Mouse (Mus musculus): ENCODE measurements around the gene Mansc4. TPM values are rescaled to one million over a fixed set of nuclear protein-coding genes. Genes with fewer than 3 reads are reported as not detected.
A peak's percentile ranks its signal among the peaks of the same experiment; 100 is the strongest.

Mansc4 gene
- 0.49 and 0.58 TPM in 2 replicates for polyA plus RNA-seq (2015; fragmentation: Nextera tagmentation; extraction: Ambion mirVana)

- Histone ChIP-seq H3K4me3 (peak within 1 kb of the TSS; percentile 26), H3K9me3 (replicated peaks) (no peaks in the 10 kb centered on the region), H3K4me2 (peak within 1 kb of the TSS; percentile 63), H3K27ac (no peak within 1 kb of the TSS), H3K27me3 (peaks cover 7% of the 10 kb centered on the region; the same call in 1 of the 2 replicates), H3K36me3 (ENCODE audit: poor library complexity, severe bottlenecking) (no peaks in the 10 kb centered on the region), H3K4me1 (peaks cover 17% of the 10 kb centered on the region), H3K9ac (peak within 1 kb of the TSS; percentile 63)
- 0 out of 2 replicates have a peak, but pooled peaks have one; percentile 14 for ATAC-seq
- WGBS = 13% methylated on average over 20 of the region's 20 CpGs
Measured at GRCm38 (mm10) chr6:147086594-147087225, at the start of gene Mansc4. Mansc4 (minus strand) TSS chr6:147087032.

- WGBS = 86% methylated on average over 10 of the region's 10 CpGs
- H3K4me3 ChIP-seq = no peak overlapping the region
- no peak overlapping the region for H3K27ac ChIP-seq
- no peak overlapping the region for H3K9ac ChIP-seq
- no peaks in the 10 kb centered on the region for H3K4me1 ChIP-seq
- ATAC-seq = no peak
- H3K27me3 ChIP-seq = no peaks in the 10 kb centered on the region
- no peaks in the 10 kb centered on the region for H3K36me3 ChIP-seq (ENCODE audit: poor library complexity, severe bottlenecking)
- no peak overlapping the region for H3K4me2 ChIP-seq
- H3K9me3 ChIP-seq (replicated peaks) = no peaks in the 10 kb centered on the region
Measured at GRCm38 (mm10) chr6:147127239-147127638, 40.4 kb upstream of the Mansc4 start.

- WGBS = 46% methylated on average over 6 of the region's 6 CpGs
- H3K4me2 ChIP-seq = no peak overlapping the region
- no peaks in the 10 kb centered on the region for H3K9me3 ChIP-seq (replicated peaks)
- no peaks in the 10 kb centered on the region for H3K27me3 ChIP-seq
- H3K4me3 ChIP-seq = no peak overlapping the region
- ATAC-seq = no peak
- no peaks in the 10 kb centered on the region for H3K4me1 ChIP-seq
- H3K9ac ChIP-seq = no peak overlapping the region
- no peaks in the 10 kb centered on the region for H3K36me3 ChIP-seq (ENCODE audit: poor library complexity, severe bottlenecking)
- no peak overlapping the region for H3K27ac ChIP-seq
Measured at GRCm38 (mm10) chr6:147121320-147121719, 34.5 kb upstream of the Mansc4 start.

GRCm38 (mm10) chr6:147118190-147118589 lies 31.4 kb upstream of the Mansc4 start:
- no peak overlapping the region for H3K4me3 ChIP-seq
- no peaks in the 10 kb centered on the region for H3K9me3 ChIP-seq (replicated peaks)
- no peak overlapping the region for H3K9ac ChIP-seq
- no peak overlapping the region for H3K27ac ChIP-seq
- H3K4me2 ChIP-seq = no peak overlapping the region
- no peak for ATAC-seq
- H3K36me3 ChIP-seq (ENCODE audit: poor library complexity, severe bottlenecking) = no peaks in the 10 kb centered on the region
- no peaks in the 10 kb centered on the region for H3K4me1 ChIP-seq
- 83% methylated on average over 3 of the region's 3 CpGs for WGBS
- H3K27me3 ChIP-seq = no peaks in the 10 kb centered on the region

GRCm38 (mm10) chr6:147117764-147118163 lies 30.9 kb upstream of the Mansc4 start:
- Histone ChIP-seq H3K4me1 (no peaks in the 10 kb centered on the region), H3K36me3 (ENCODE audit: poor library complexity, severe bottlenecking) (no peaks in the 10 kb centered on the region), H3K9me3 (replicated peaks) (no peaks in the 10 kb centered on the region), H3K4me3 (no peak overlapping the region), H3K4me2 (no peak overlapping the region), H3K27me3 (no peaks in the 10 kb centered on the region), H3K9ac (no peak overlapping the region), H3K27ac (no peak overlapping the region)
- ATAC-seq = no peak
- WGBS = 93% methylated on average over 7 of the region's 7 CpGs

GRCm38 (mm10) chr6:147116579-147116978 lies 29.7 kb upstream of the Mansc4 start:
- ATAC-seq = peak; percentile 78
- 0 out of 2 replicates have a peak, but pooled peaks cover 4% of the 10 kb centered on the region for H3K36me3 ChIP-seq (ENCODE audit: poor library complexity, severe bottlenecking)
- no peaks in the 10 kb centered on the region for H3K4me1 ChIP-seq
- H3K27ac ChIP-seq = no peak overlapping the region
- H3K27me3 ChIP-seq = no peaks in the 10 kb centered on the region
- no peak overlapping the region for H3K4me3 ChIP-seq
- no peak overlapping the region for H3K4me2 ChIP-seq
- 13% methylated on average over 10 of the region's 10 CpGs for WGBS
- H3K9ac ChIP-seq = no peak overlapping the region
- H3K9me3 ChIP-seq (replicated peaks) = no peaks in the 10 kb centered on the region

GRCm38 (mm10) chr6:147109283-147109682 lies 22.5 kb upstream of the Mansc4 start:
- Histone ChIP-seq H3K27ac (no peak overlapping the region), H3K9me3 (replicated peaks) (no peaks in the 10 kb centered on the region), H3K4me3 (no peak overlapping the region), H3K36me3 (ENCODE audit: poor library complexity, severe bottlenecking) (peaks cover 47% of the 10 kb centered on the region), H3K9ac (no peak overlapping the region), H3K4me2 (no peak overlapping the region), H3K4me1 (no peaks in the 10 kb centered on the region), H3K27me3 (no peaks in the 10 kb centered on the region)
- no peak for ATAC-seq
- WGBS = 83% methylated on average over 7 of the region's 7 CpGs

- no peak overlapping the region for H3K4me2 ChIP-seq
- no peak for ATAC-seq
- H3K27ac ChIP-seq = no peak overlapping the region
- peaks cover 62% of the 10 kb centered on the region for H3K36me3 ChIP-seq (ENCODE audit: poor library complexity, severe bottlenecking)
- H3K27me3 ChIP-seq = no peaks in the 10 kb centered on the region
- no peaks in the 10 kb centered on the region for H3K4me1 ChIP-seq
- no peak overlapping the region for H3K9ac ChIP-seq
- H3K4me3 ChIP-seq = no peak overlapping the region
- 96% methylated on average over 6 of the region's 6 CpGs for WGBS
- H3K9me3 ChIP-seq (replicated peaks) = no peaks in the 10 kb centered on the region
Measured at GRCm38 (mm10) chr6:147106716-147107115, 19.9 kb upstream of the Mansc4 start.

- no peaks in the 10 kb centered on the region for H3K4me1 ChIP-seq
- H3K36me3 ChIP-seq (ENCODE audit: poor library complexity, severe bottlenecking) = peaks cover 52% of the 10 kb centered on the region
- no peak overlapping the region for H3K4me2 ChIP-seq
- no peak overlapping the region for H3K4me3 ChIP-seq
- WGBS = 96% methylated on average over 1 of the region's 1 CpGs
- peak; percentile 67; the same call in 1 of the 2 replicates for ATAC-seq
- H3K9ac ChIP-seq = no peak overlapping the region
- H3K27me3 ChIP-seq = no peaks in the 10 kb centered on the region
- no peak overlapping the region for H3K27ac ChIP-seq
- no peaks in the 10 kb centered on the region for H3K9me3 ChIP-seq (replicated peaks)
Measured at GRCm38 (mm10) chr6:147105529-147105928, 18.7 kb upstream of the Mansc4 start.

GRCm38 (mm10) chr6:147102293-147102692 lies 15.5 kb upstream of the Mansc4 start:
- Histone ChIP-seq H3K4me2 (no peak overlapping the region), H3K4me1 (0 out of 2 replicates have a peak, but pooled peaks cover 2% of the 10 kb centered on the region), H3K9ac (no peak overlapping the region), H3K27ac (no peak overlapping the region), H3K9me3 (replicated peaks) (no peaks in the 10 kb centered on the region), H3K27me3 (no peaks in the 10 kb centered on the region), H3K4me3 (no peak overlapping the region), H3K36me3 (ENCODE audit: poor library complexity, severe bottlenecking) (peaks cover 27% of the 10 kb centered on the region)
- 91% methylated on average over 3 of the region's 3 CpGs for WGBS
- ATAC-seq = no peak

- peaks cover 4% of the 10 kb centered on the region for H3K4me1 ChIP-seq
- H3K27ac ChIP-seq = no peak overlapping the region
- peaks cover 28% of the 10 kb centered on the region for H3K36me3 ChIP-seq (ENCODE audit: poor library complexity, severe bottlenecking)
- H3K9me3 ChIP-seq (replicated peaks) = no peaks in the 10 kb centered on the region
- no peak for ATAC-seq
- no peak overlapping the region for H3K4me2 ChIP-seq
- H3K9ac ChIP-seq = no peak overlapping the region
- no peak overlapping the region for H3K4me3 ChIP-seq
- no peaks in the 10 kb centered on the region for H3K27me3 ChIP-seq
- WGBS = 88% methylated on average over 19 of the region's 19 CpGs
Measured at GRCm38 (mm10) chr6:147099458-147100277, 12.8 kb upstream of the Mansc4 start.

GRCm38 (mm10) chr6:147097346-147097929 lies 10.6 kb upstream of the Mansc4 start:
- Histone ChIP-seq H3K4me1 (peaks cover 19% of the 10 kb centered on the region), H3K9ac (no peak overlapping the region), H3K9me3 (replicated peaks) (no peaks in the 10 kb centered on the region), H3K27ac (no peak overlapping the region), H3K4me2 (no peak overlapping the region), H3K36me3 (ENCODE audit: poor library complexity, severe bottlenecking) (peaks cover 14% of the 10 kb centered on the region; the same call in 1 of the 2 replicates), H3K4me3 (no peak overlapping the region), H3K27me3 (no peaks in the 10 kb centered on the region)
- WGBS = 55% methylated on average over 8 of the region's 8 CpGs
- ATAC-seq = no peak
